ENCODE assay signal across 9 mouse cellular contexts in genomic region chr11:88406408-88406915, GRCm38 (mm10).
DNase-seq lines count a peak whose midpoint lies in the region; ATAC-seq lines count a peak whose summit lies in the region.
"Had no signal": no experiment of that assay in that cellular context is flagged by ENCODE, and none has a peak within 500 bp of the region (broad histone marks: within the 10 kb centered on the region; RNA-seq: fewer than 3 reads in every experiment).

No protein-coding gene starts in this region.

- no peak overlapping the region for H3K9ac ChIP-seq in heart, embryonic 15.5 days
- no peak overlapping the region for H3K9ac ChIP-seq in neural tube, embryonic 11.5 days (ENCODE audit: low read length)
- H3K9ac ChIP-seq: liver, embryonic 13.5 days had no signal

- no peaks in the 10 kb centered on the region for H3K9me3 ChIP-seq in heart, embryonic 15.5 days (replicated peaks)
- H3K9me3 ChIP-seq in neural tube, embryonic 11.5 days (ENCODE audit: control insufficient read depth, low read length) = no peaks in the 10 kb centered on the region
- H3K9me3 ChIP-seq: liver, embryonic 13.5 days had no signal

- H3K4me2 ChIP-seq in heart, embryonic 15.5 days = no peak overlapping the region
- no peak overlapping the region for H3K4me2 ChIP-seq in neural tube, embryonic 11.5 days (ENCODE audit: low read depth)
- H3K4me2 ChIP-seq: liver, embryonic 13.5 days had no signal

- H3K27me3 ChIP-seq in heart, embryonic 15.5 days = no peaks in the 10 kb centered on the region
- no peaks in the 10 kb centered on the region for H3K27me3 ChIP-seq in neural tube, embryonic 11.5 days (ENCODE audit: control insufficient read depth, insufficient read depth, low read length)
- H3K27me3 ChIP-seq: liver, embryonic 13.5 days had no signal

- H3K27ac ChIP-seq in heart, embryonic 15.5 days = peak overlapping the region; percentile 95
- H3K27ac ChIP-seq in neural tube, embryonic 11.5 days (ENCODE audit: low read depth, low read length) = peak overlapping the region; percentile 74
- H3K27ac ChIP-seq: liver, embryonic 13.5 days had no signal

- WGBS in heart, embryonic 15.5 days = 77% methylated on average over 3 of the region's 3 CpGs
- 38% methylated on average over 3 of the region's 3 CpGs for WGBS in neural tube, embryonic 11.5 days

- peaks cover 73% of the 10 kb centered on the region for H3K4me1 ChIP-seq in heart, embryonic 15.5 days (replicated peaks)
- H3K4me1 ChIP-seq in neural tube, embryonic 11.5 days (ENCODE audit: control insufficient read depth, insufficient read depth, low read length) = peaks cover 50% of the 10 kb centered on the region

- ATAC-seq in heart, embryonic 15.5 days (replicated peaks; ENCODE audit: insufficient number of reproducible peaks, insufficient read depth, low FRiP score, low read depth) = no peak
- ATAC-seq in neural tube, embryonic 11.5 days (ENCODE audit: insufficient read depth, low FRiP score, low TSS enrichment) = peak; percentile 58

- no peak overlapping the region for H3K4me3 ChIP-seq in heart, embryonic 15.5 days
- H3K4me3 ChIP-seq in neural tube, embryonic 11.5 days (ENCODE audit: low read depth, low read length) = no peak overlapping the region
- H3K4me3 ChIP-seq: liver, embryonic 13.5 days had no signal

- 0 out of 2 replicates have a peak, but pooled peaks cover 8% of the 10 kb centered on the region for H3K36me3 ChIP-seq in heart, embryonic 15.5 days
- peaks cover 4% of the 10 kb centered on the region; the same call in 1 of the 2 replicates for H3K36me3 ChIP-seq in neural tube, embryonic 11.5 days (ENCODE audit: control insufficient read depth, insufficient read depth, low read length)
- H3K36me3 ChIP-seq: liver, embryonic 13.5 days had no signal

- DNase-seq in heart, adult 9 months (ENCODE audit: low spot score in 2 of 2) = no peak
- DNase-seq in embryo, embryonic 11 days = peak; percentile 75
- peak; percentile 49 for DNase-seq in kidney, adult 18-20 months
- peak; percentile 60 for DNase-seq in neural tube, embryonic 11.5 days (ENCODE audit: low spot score)
- no peak for DNase-seq in layer of hippocampus, adult 8-10 months (ENCODE audit: low spot score in 2 of 2)
- no peak for DNase-seq in right cerebral cortex, adult 2 months (ENCODE audit: low spot score in 2 of 2)
- DNase-seq in spleen, postnatal 4 days (ENCODE audit: low spot score in 2 of 2) = no peak
- DNase-seq: liver, embryonic 13.5 days had no signal

Comparison
In these comparisons a context has a peak if more than half of its experiments do, and no peak if none do; other contexts are left out.
1. DNase-seq: peak in embryo, embryonic 11 days (single experiment), kidney, adult 18-20 months (single experiment) and neural tube, embryonic 11.5 days (single experiment); none in heart, adult 9 months (0 of 2), layer of hippocampus, adult 8-10 months (0 of 2), right cerebral cortex, adult 2 months (0 of 2) and spleen, postnatal 4 days (0 of 2).